Mouse (Mus musculus): ENCODE results near the gene Pomt1. TPM values are rescaled to one million over a fixed set of nuclear protein-coding genes. Genes with fewer than 3 reads are reported as not detected.

Gene Pomt1
- polyA plus RNA-seq, 1 experiment from 2014 or later: 28.3 TPM

- peaks cover 7% of the 10 kb centered on the region for H3K4me1 ChIP-seq (ENCODE audit: control insufficient read depth, insufficient read depth, low read length)
- H3K4me3 ChIP-seq (replicated peaks; ENCODE audit: low read depth, low read length): no peak overlapping the region
- no peak overlapping the region for H3K9ac ChIP-seq (replicated peaks; ENCODE audit: low read length)
- H3K27me3 ChIP-seq (ENCODE audit: control insufficient read depth, insufficient read depth, low read length): no peaks in the 10 kb centered on the region
- peaks cover 78% of the 10 kb centered on the region for H3K36me3 ChIP-seq (ENCODE audit: control insufficient read depth, insufficient read depth, low read length)
- H3K4me2 ChIP-seq (ENCODE audit: low read length): no peak overlapping the region
- DNase-seq (no peak), ATAC-seq (ENCODE audit: low FRiP score, low TSS enrichment) (no peak)
- no peak overlapping the region for H3K27ac ChIP-seq (replicated peaks; ENCODE audit: low read depth, low read length)
- H3K9me3 ChIP-seq (ENCODE audit: control insufficient read depth, low read length): no peaks in the 10 kb centered on the region
- WGBS: 89% methylated on average over 2 of the region's 2 CpGs
Observed at GRCm38 (mm10) chr2:32282289-32282688, 45.9 kb downstream of the Pomt1 start.

- Histone ChIP-seq H3K4me3 (replicated peaks; ENCODE audit: low read depth, low read length) (no peak overlapping the region), H3K4me2 (ENCODE audit: low read length) (no peak overlapping the region)
- no peak for ATAC-seq (ENCODE audit: low FRiP score, low TSS enrichment)
Observed at GRCm38 (mm10) chr2:32282727-32283126, 46.3 kb downstream of the Pomt1 start.

DNA sequence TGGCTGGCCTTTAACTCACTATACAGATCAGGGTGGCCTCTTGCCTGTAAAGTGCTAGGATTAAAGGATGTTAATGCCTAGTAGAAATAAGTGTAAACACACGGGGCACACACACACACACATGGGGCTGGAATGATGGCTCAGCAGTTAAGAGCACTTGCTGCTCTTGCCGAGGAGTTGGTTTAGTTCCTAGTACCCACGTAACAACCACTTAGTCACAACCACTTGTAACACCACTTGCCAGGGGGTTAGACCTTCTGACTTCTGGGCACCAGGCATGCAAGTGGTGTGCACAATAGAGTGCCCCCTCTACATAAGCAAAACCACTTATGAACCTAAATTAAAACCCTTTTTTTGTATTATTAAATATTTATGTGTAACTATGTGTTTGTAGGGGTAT lies 47.6 kb downstream of the Pomt1 start:
- H3K36me3 ChIP-seq (ENCODE audit: control insufficient read depth, insufficient read depth, low read length): peaks cover 61% of the 10 kb centered on the region

More at GRCm38 (mm10) chr2:32282727-32283126, 46.3 kb downstream of the Pomt1 start:
- Histone ChIP-seq H3K27ac (replicated peaks; ENCODE audit: low read depth, low read length) (no peak overlapping the region), H3K27me3 (ENCODE audit: control insufficient read depth, insufficient read depth, low read length) (no peaks in the 10 kb centered on the region), H3K9me3 (ENCODE audit: control insufficient read depth, low read length) (no peaks in the 10 kb centered on the region), H3K9ac (replicated peaks; ENCODE audit: low read length) (no peak overlapping the region), H3K4me1 (ENCODE audit: control insufficient read depth, insufficient read depth, low read length) (peaks cover 7% of the 10 kb centered on the region), H3K36me3 (ENCODE audit: control insufficient read depth, insufficient read depth, low read length) (peaks cover 74% of the 10 kb centered on the region)
- 93% methylated on average over 1 of the region's 1 CpGs for WGBS
- DNase-seq: peak; percentile 66

DNA sequence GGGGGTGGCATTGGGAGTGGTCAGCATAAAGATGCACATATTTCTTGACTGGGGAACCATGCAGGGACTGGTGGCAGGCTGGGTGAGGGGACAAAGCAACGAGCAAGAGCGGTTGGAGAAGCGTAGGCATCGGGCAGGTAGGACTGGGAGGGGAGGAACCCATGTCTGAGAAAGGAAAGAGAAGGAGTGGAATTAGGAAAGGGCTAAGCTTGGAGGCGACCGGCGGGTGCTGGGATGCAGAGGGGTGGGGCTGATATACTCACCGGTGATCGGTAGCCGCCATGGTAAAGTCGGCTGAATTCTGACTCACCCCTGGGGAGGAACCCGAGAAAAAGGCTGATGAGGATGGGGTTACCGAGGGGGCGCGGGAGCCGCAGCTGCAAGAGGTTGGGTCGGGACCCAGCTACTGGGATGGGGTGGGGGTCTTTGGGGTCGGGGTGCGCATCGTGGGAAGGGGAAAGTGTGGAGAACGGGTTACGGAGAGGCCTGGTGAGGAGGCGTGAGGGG lies 51.0 kb downstream of the Pomt1 start, which contains the start of gene Golga2:
Gene Golga2 (plus strand): TSS at position 51 of the 507 bp plus-strand sequence.
- Histone ChIP-seq H3K4me1 (ENCODE audit: control insufficient read depth, insufficient read depth, low read length) (peaks cover 17% of the 10 kb centered on the region), H3K9ac (replicated peaks; ENCODE audit: low read length) (peak within 1 kb of the TSS; percentile 83), H3K9me3 (ENCODE audit: control insufficient read depth, low read length) (no peaks in the 10 kb centered on the region), H3K36me3 (ENCODE audit: control insufficient read depth, insufficient read depth, low read length) (peaks cover 32% of the 10 kb centered on the region), H3K4me3 (replicated peaks; ENCODE audit: low read depth, low read length) (peak within 1 kb of the TSS; percentile 78), H3K4me2 (ENCODE audit: low read length) (peak within 1 kb of the TSS; percentile 94), H3K27ac (replicated peaks; ENCODE audit: low read depth, low read length) (peak within 1 kb of the TSS; percentile 75), H3K27me3 (ENCODE audit: control insufficient read depth, insufficient read depth, low read length) (no peaks in the 10 kb centered on the region)
- 2% methylated on average over 23 of the region's 23 CpGs for WGBS
- no peak for DNase-seq
- ATAC-seq (ENCODE audit: low FRiP score, low TSS enrichment): peak; percentile 1; the same call in 1 of the 2 replicates

More for the DNA sequence above, 47.6 kb downstream of the Pomt1 start:
- ATAC-seq (ENCODE audit: low FRiP score, low TSS enrichment) (no peak), DNase-seq (no peak)
- Histone ChIP-seq H3K4me3 (replicated peaks; ENCODE audit: low read depth, low read length) (no peak overlapping the region), H3K9ac (replicated peaks; ENCODE audit: low read length) (no peak overlapping the region), H3K27me3 (ENCODE audit: control insufficient read depth, insufficient read depth, low read length) (no peaks in the 10 kb centered on the region), H3K9me3 (ENCODE audit: control insufficient read depth, low read length) (no peaks in the 10 kb centered on the region), H3K4me1 (ENCODE audit: control insufficient read depth, insufficient read depth, low read length) (peaks cover 10% of the 10 kb centered on the region), H3K27ac (replicated peaks; ENCODE audit: low read depth, low read length) (no peak overlapping the region), H3K4me2 (ENCODE audit: low read length) (no peak overlapping the region)
- 96% methylated on average over 3 of the region's 3 CpGs for WGBS

GRCm38 (mm10) chr2:32287923-32288367 lies 51.6 kb downstream of the Pomt1 start, which contains the start of gene Swi5:
Gene Swi5 (minus strand): TSS chr2:32288075.
- DNase-seq: peak; percentile 100
- WGBS: under 1% methylated on average over 41 of the region's 41 CpGs

DNA sequence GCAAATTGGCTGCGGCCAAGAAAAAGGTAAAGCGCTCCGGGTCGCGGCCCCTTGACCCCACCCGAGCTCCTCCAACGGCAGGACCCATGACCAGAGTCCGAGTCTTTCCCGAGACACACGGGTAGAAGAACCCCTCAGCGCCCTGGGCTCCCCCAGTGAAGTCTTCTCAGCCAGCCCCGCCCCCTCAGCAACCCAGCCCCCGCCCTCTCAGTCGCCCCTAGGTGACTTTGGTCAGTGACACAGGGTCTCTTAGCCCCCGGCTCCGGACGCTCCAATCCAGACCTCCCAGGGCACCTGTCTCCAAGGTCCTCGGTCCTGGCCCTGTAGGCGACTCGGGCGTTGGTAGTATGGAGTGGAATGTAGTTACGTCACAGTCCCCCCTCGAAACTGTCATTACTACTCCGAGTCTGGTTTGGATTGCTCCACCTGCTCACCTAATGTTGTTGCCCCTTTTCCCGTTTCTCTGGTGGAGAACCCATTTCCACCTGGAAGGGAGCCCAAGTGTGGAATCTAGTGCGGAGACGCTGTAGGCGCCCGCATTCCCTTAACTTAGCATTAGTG lies 52.1 kb downstream of the Pomt1 start:
- Histone ChIP-seq H3K27ac (replicated peaks; ENCODE audit: low read depth, low read length) (peak overlapping the region; percentile 75), H3K4me2 (ENCODE audit: low read length) (peak overlapping the region; percentile 67), H3K9me3 (ENCODE audit: control insufficient read depth, low read length) (no peaks in the 10 kb centered on the region), H3K9ac (replicated peaks; ENCODE audit: low read length) (peak overlapping the region; percentile 83), H3K4me1 (ENCODE audit: control insufficient read depth, insufficient read depth, low read length) (peaks cover 17% of the 10 kb centered on the region), H3K36me3 (ENCODE audit: control insufficient read depth, insufficient read depth, low read length) (peaks cover 33% of the 10 kb centered on the region), H3K4me3 (replicated peaks; ENCODE audit: low read depth, low read length) (peak overlapping the region; percentile 78), H3K27me3 (ENCODE audit: control insufficient read depth, insufficient read depth, low read length) (no peaks in the 10 kb centered on the region)
- DNase-seq (peak; percentile 46), ATAC-seq (ENCODE audit: low FRiP score, low TSS enrichment) (peak; percentile 57)
- 2% methylated on average over 29 of the region's 29 CpGs for WGBS

More at GRCm38 (mm10) chr2:32287923-32288367, 51.6 kb downstream of the Pomt1 start, which contains the start of gene Swi5:
- no peaks in the 10 kb centered on the region for H3K27me3 ChIP-seq (ENCODE audit: control insufficient read depth, insufficient read depth, low read length)
- H3K36me3 ChIP-seq (ENCODE audit: control insufficient read depth, insufficient read depth, low read length): peaks cover 33% of the 10 kb centered on the region
- peak; percentile 99 for ATAC-seq (ENCODE audit: low FRiP score, low TSS enrichment)
- H3K4me2 ChIP-seq (ENCODE audit: low read length): peak within 1 kb of the TSS; percentile 94
- H3K4me3 ChIP-seq (replicated peaks; ENCODE audit: low read depth, low read length): peak within 1 kb of the TSS; percentile 78
- peak within 1 kb of the TSS; percentile 83 for H3K9ac ChIP-seq (replicated peaks; ENCODE audit: low read length)
- H3K4me1 ChIP-seq (ENCODE audit: control insufficient read depth, insufficient read depth, low read length): peaks cover 17% of the 10 kb centered on the region
- peak within 1 kb of the TSS; percentile 75 for H3K27ac ChIP-seq (replicated peaks; ENCODE audit: low read depth, low read length)
- H3K9me3 ChIP-seq (ENCODE audit: control insufficient read depth, low read length): no peaks in the 10 kb centered on the region

DNA sequence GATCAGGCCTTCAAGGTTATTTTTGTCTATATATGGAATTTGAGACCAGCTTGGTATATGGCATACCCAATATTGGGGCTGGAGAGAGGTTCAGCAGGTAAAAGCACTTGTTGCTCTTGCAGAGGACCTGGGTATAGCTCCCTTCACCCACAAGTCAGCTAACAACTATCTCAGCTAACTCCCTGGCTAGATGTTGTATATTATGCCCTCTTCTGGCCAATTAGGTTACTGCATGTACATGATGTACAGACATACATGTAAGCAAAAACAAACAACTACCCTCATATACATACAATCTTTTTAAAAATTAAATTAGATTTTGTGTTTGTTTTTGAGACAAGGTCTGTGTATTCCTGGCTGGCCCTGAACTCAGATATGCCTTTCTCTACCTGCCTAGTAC lies 53.2 kb downstream of the Pomt1 start:
- no peak overlapping the region for H3K27ac ChIP-seq (replicated peaks; ENCODE audit: low read depth, low read length)
- H3K4me3 ChIP-seq (replicated peaks; ENCODE audit: low read depth, low read length): no peak overlapping the region
- H3K4me2 ChIP-seq (ENCODE audit: low read length): peak overlapping the region; percentile 67
- H3K4me1 ChIP-seq (ENCODE audit: control insufficient read depth, insufficient read depth, low read length): peaks cover 17% of the 10 kb centered on the region
- H3K9ac ChIP-seq (replicated peaks; ENCODE audit: low read length): no peak overlapping the region
- no peaks in the 10 kb centered on the region for H3K9me3 ChIP-seq (ENCODE audit: control insufficient read depth, low read length)
- peaks cover 31% of the 10 kb centered on the region for H3K36me3 ChIP-seq (ENCODE audit: control insufficient read depth, insufficient read depth, low read length)
- ATAC-seq (ENCODE audit: low FRiP score, low TSS enrichment) (no peak), DNase-seq (peak; percentile 65)
- H3K27me3 ChIP-seq (ENCODE audit: control insufficient read depth, insufficient read depth, low read length): no peaks in the 10 kb centered on the region

DNA sequence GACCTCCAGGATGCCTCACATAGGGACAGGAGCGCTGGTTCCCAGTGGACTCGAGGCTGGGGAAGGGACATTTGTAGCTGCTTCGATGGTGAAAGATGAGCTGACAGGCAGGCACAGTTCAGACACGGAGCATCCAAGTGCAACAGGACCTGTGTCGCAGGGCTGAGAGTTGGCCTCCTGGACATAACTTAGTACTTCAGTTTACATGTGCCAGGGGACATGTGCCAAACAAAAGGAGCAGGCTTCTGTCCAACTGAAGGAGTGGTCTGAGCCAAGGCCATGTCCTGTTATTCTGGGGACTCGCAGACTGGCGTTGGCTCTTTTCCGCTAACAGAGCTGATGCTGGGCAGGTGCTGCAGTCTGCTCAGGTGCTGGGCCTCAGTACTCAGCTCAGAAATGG lies 58.0 kb downstream of the Pomt1 start:
- Histone ChIP-seq H3K27me3 (ENCODE audit: control insufficient read depth, insufficient read depth, low read length) (no peaks in the 10 kb centered on the region), H3K4me1 (ENCODE audit: control insufficient read depth, insufficient read depth, low read length) (peaks cover 3% of the 10 kb centered on the region), H3K27ac (replicated peaks; ENCODE audit: low read depth, low read length) (no peak overlapping the region), H3K36me3 (ENCODE audit: control insufficient read depth, insufficient read depth, low read length) (peaks cover 58% of the 10 kb centered on the region), H3K9me3 (ENCODE audit: control insufficient read depth, low read length) (no peaks in the 10 kb centered on the region), H3K9ac (replicated peaks; ENCODE audit: low read length) (no peak overlapping the region), H3K4me3 (replicated peaks; ENCODE audit: low read depth, low read length) (no peak overlapping the region), H3K4me2 (ENCODE audit: low read length) (no peak overlapping the region)
- ATAC-seq (ENCODE audit: low FRiP score, low TSS enrichment): no peak
- 85% methylated on average over 8 of the region's 8 CpGs for WGBS
- DNase-seq: no peak

DNA sequence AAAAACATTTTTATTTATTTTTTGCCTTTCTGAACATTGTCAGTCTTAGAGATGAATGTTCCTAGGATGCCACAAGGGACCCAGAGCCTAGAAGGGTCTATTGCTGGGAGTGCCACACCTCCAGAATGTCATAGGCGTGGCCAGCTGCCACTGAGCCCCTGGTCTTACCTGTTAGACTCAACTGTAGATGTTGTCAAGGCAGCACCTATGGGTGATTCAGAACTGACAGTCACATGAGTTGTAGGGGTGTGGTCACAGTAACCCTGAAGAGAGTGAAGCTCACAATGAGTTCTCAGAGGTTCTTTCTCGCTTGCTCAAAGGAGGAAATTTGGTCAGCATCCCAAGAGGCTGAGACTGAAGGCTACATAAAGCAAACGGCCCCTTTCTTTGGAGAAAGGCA lies 58.9 kb downstream of the Pomt1 start:
- Histone ChIP-seq H3K27ac (replicated peaks; ENCODE audit: low read depth, low read length) (no peak overlapping the region), H3K9me3 (ENCODE audit: control insufficient read depth, low read length) (no peaks in the 10 kb centered on the region), H3K36me3 (ENCODE audit: control insufficient read depth, insufficient read depth, low read length) (peaks cover 67% of the 10 kb centered on the region), H3K4me2 (ENCODE audit: low read length) (no peak overlapping the region), H3K27me3 (ENCODE audit: control insufficient read depth, insufficient read depth, low read length) (no peaks in the 10 kb centered on the region), H3K9ac (replicated peaks; ENCODE audit: low read length) (no peak overlapping the region), H3K4me1 (ENCODE audit: control insufficient read depth, insufficient read depth, low read length) (no peaks in the 10 kb centered on the region), H3K4me3 (replicated peaks; ENCODE audit: low read depth, low read length) (no peak overlapping the region)
- ATAC-seq (ENCODE audit: low FRiP score, low TSS enrichment) (no peak), DNase-seq (no peak)
- WGBS: 89% methylated on average over 3 of the region's 3 CpGs
